Mouse (Mus musculus) heart, embryonic 11.5 days (tissue): ENCODE results near the gene Pawr. TPM values are rescaled to one million over a fixed set of nuclear protein-coding genes. Genes with fewer than 3 reads are reported as not detected.

ENCODE experiments used
- ATAC-seq: fragments of 200-750 bp; cut with Nextera tagmentation; replicated peaks from 2 replicates; pipeline ENCODE4 v1.8.0; 2017; ENCODE audit warnings: moderate library complexity; ENCODE audit not compliant: insufficient number of reproducible peaks, low FRiP score, low TSS enrichment
- H3K27ac ChIP-seq: fragments of 300-500 bp; sonication (generic); 2 replicates; pipeline ENCODE4 v1.5.1; 2014; ENCODE audit warnings: mild to moderate bottlenecking, low read depth, low read length
- H3K27me3 ChIP-seq: fragments of 300-500 bp; sonication (generic); 2 replicates; pipeline ENCODE4 v1.6.1; 2014; ENCODE audit warnings: mild to moderate bottlenecking, low read length, mixed read lengths; ENCODE audit not compliant: control insufficient read depth, insufficient read depth
- H3K36me3 ChIP-seq: fragments of 300-500 bp; sonication (generic); 2 replicates; pipeline ENCODE4 v1.6.1; 2014; ENCODE audit warnings: mild to moderate bottlenecking, low read length, moderate library complexity, mixed read lengths; ENCODE audit not compliant: control insufficient read depth, insufficient read depth
- H3K4me1 ChIP-seq: fragments of 300-500 bp; sonication (generic); 2 replicates; pipeline ENCODE4 v1.6.1; 2014; ENCODE audit warnings: low read length; ENCODE audit not compliant: control insufficient read depth, insufficient read depth
- H3K4me2 ChIP-seq: fragments of 300-500 bp; sonication (generic); 2 replicates; pipeline ENCODE4 v1.6.1; 2014; ENCODE audit warnings: mild to moderate bottlenecking, moderate library complexity
- H3K4me3 ChIP-seq: fragments of 300-500 bp; sonication (generic); 2 replicates; pipeline ENCODE4 v1.5.1; 2014; ENCODE audit warnings: low read depth, low read length
- H3K9ac ChIP-seq: fragments of 300-500 bp; sonication (generic); 2 replicates; pipeline ENCODE4 v1.6.1; 2014; ENCODE audit warnings: mild to moderate bottlenecking, low read depth, low read length, moderate library complexity
- H3K9me3 ChIP-seq: fragments of 300-500 bp; sonication (generic); replicated peaks from 2 replicates; pipeline ENCODE4 v1.6.1; 2016; ENCODE audit warnings: low read length; ENCODE audit not compliant: control insufficient read depth
- WGBS: fragments of 180-500 bp; shearing (Covaris S2); extraction: QIAGEN DNeasy Blood & Tissue Kit; methylation state at CpG from one replicate; pipeline ENCODE4 v1.1.7; 2014; ENCODE audit not compliant: insufficient replicate concordance; 5-methylcytosine and 5-hydroxymethylcytosine counted together
- polyA plus RNA-seq: library from polyadenylated mRNA; unstranded; fragments of >200 nt; fragmentation: Nextera tagmentation; extraction: Ambion mirVana; gene quantifications from 2 replicates; pipeline ENCODE4 v1.2.1, GENCODE M21; 2014

Pawr gene
- polyA plus RNA-seq, 1 experiment from 2014 or later: 18.7 TPM

GRCm38 (mm10) chr10:108394306-108394705 is 62.4 kb downstream of the Pawr start:
- WGBS: 21% methylated on average over 4 of the region's 4 CpGs
- H3K36me3 ChIP-seq: no peaks in the 10 kb centered on the region
- H3K27ac ChIP-seq: no peak overlapping the region
- no peak; the same call in 1 of the 2 replicates for ATAC-seq
- no peaks in the 10 kb centered on the region for H3K27me3 ChIP-seq
- H3K4me3 ChIP-seq: no peak overlapping the region
- peaks cover 23% of the 10 kb centered on the region for H3K4me1 ChIP-seq
- no peak overlapping the region for H3K9ac ChIP-seq
- no peak overlapping the region for H3K4me2 ChIP-seq
- H3K9me3 ChIP-seq: no peaks in the 10 kb centered on the region

- no peaks in the 10 kb centered on the region for H3K27me3 ChIP-seq
- peaks cover 13% of the 10 kb centered on the region for H3K4me1 ChIP-seq
- no peaks in the 10 kb centered on the region for H3K9me3 ChIP-seq
- H3K27ac ChIP-seq: no peak overlapping the region
- WGBS: 78% methylated on average over 12 of the region's 12 CpGs
- H3K4me2 ChIP-seq: no peak overlapping the region
- no peak for ATAC-seq
- H3K4me3 ChIP-seq: no peak overlapping the region
- H3K9ac ChIP-seq: no peak overlapping the region
- H3K36me3 ChIP-seq: no peaks in the 10 kb centered on the region
Measured at GRCm38 (mm10) chr10:108395229-108395628, 63.3 kb downstream of the Pawr start.

GRCm38 (mm10) chr10:108395647-108396046 is 63.7 kb downstream of the Pawr start:
- H3K9me3 ChIP-seq: no peaks in the 10 kb centered on the region
- H3K27ac ChIP-seq: no peak overlapping the region
- no peaks in the 10 kb centered on the region for H3K36me3 ChIP-seq
- H3K9ac ChIP-seq: no peak overlapping the region
- 88% methylated on average over 14 of the region's 14 CpGs for WGBS
- H3K4me1 ChIP-seq: peaks cover 13% of the 10 kb centered on the region
- no peak for ATAC-seq
- H3K4me3 ChIP-seq: no peak overlapping the region
- H3K4me2 ChIP-seq: no peak overlapping the region
- no peaks in the 10 kb centered on the region for H3K27me3 ChIP-seq

GRCm38 (mm10) chr10:108402751-108403150 is 70.8 kb downstream of the Pawr start:
- no peaks in the 10 kb centered on the region for H3K9me3 ChIP-seq
- no peak for ATAC-seq
- no peaks in the 10 kb centered on the region for H3K27me3 ChIP-seq
- H3K4me3 ChIP-seq: no peak overlapping the region
- no peak overlapping the region for H3K9ac ChIP-seq
- H3K36me3 ChIP-seq: no peaks in the 10 kb centered on the region
- peaks cover 14% of the 10 kb centered on the region for H3K4me1 ChIP-seq
- 81% methylated on average over 4 of the region's 4 CpGs for WGBS
- H3K4me2 ChIP-seq: no peak overlapping the region
- H3K27ac ChIP-seq: no peak overlapping the region

GRCm38 (mm10) chr10:108403366-108403865 is 71.5 kb downstream of the Pawr start:
- H3K4me1 ChIP-seq: peaks cover 18% of the 10 kb centered on the region
- WGBS: 95% methylated on average over 4 of the region's 4 CpGs

GRCm38 (mm10) chr10:108404087-108404486 is 72.2 kb downstream of the Pawr start:
- ATAC-seq: no peak
- H3K9me3 ChIP-seq: no peaks in the 10 kb centered on the region
- no peaks in the 10 kb centered on the region for H3K27me3 ChIP-seq
- no peaks in the 10 kb centered on the region for H3K36me3 ChIP-seq
- 76% methylated on average over 9 of the region's 9 CpGs for WGBS
- no peak overlapping the region for H3K4me2 ChIP-seq
- no peak overlapping the region for H3K27ac ChIP-seq
- H3K9ac ChIP-seq: no peak overlapping the region
- H3K4me3 ChIP-seq: no peak overlapping the region
- H3K4me1 ChIP-seq: peaks cover 20% of the 10 kb centered on the region

More at GRCm38 (mm10) chr10:108403366-108403865, 71.5 kb downstream of the Pawr start:
- Histone ChIP-seq H3K9ac (no peak overlapping the region), H3K27ac (no peak overlapping the region), H3K36me3 (no peaks in the 10 kb centered on the region), H3K4me3 (no peak overlapping the region), H3K9me3 (no peaks in the 10 kb centered on the region), H3K4me2 (no peak overlapping the region), H3K27me3 (no peaks in the 10 kb centered on the region)
- ATAC-seq: no peak

GRCm38 (mm10) chr10:108405076-108405475 is 73.2 kb downstream of the Pawr start:
- peaks cover 29% of the 10 kb centered on the region for H3K4me1 ChIP-seq
- no peaks in the 10 kb centered on the region for H3K36me3 ChIP-seq
- no peak overlapping the region for H3K4me3 ChIP-seq
- H3K9ac ChIP-seq: no peak overlapping the region; the same call in 1 of the 2 replicates
- 36% methylated on average over 8 of the region's 8 CpGs for WGBS
- no peak overlapping the region; the same call in 1 of the 2 replicates for H3K4me2 ChIP-seq
- H3K9me3 ChIP-seq: no peaks in the 10 kb centered on the region
- ATAC-seq: no peak
- no peaks in the 10 kb centered on the region for H3K27me3 ChIP-seq
- H3K27ac ChIP-seq: no peak overlapping the region

GRCm38 (mm10) chr10:108405931-108406330 is 74.0 kb downstream of the Pawr start:
- no peaks in the 10 kb centered on the region for H3K27me3 ChIP-seq
- 35% methylated on average over 7 of the region's 7 CpGs for WGBS
- ATAC-seq: no peak
- H3K36me3 ChIP-seq: no peaks in the 10 kb centered on the region
- H3K9ac ChIP-seq: no peak overlapping the region
- peak overlapping the region; percentile 64 for H3K27ac ChIP-seq
- peaks cover 29% of the 10 kb centered on the region for H3K4me1 ChIP-seq
- no peaks in the 10 kb centered on the region for H3K9me3 ChIP-seq
- no peak overlapping the region for H3K4me3 ChIP-seq
- no peak overlapping the region for H3K4me2 ChIP-seq
